Mouse (Mus musculus) embryonic facial prominence, embryonic 15.5 days (tissue): ENCODE data around the gene Adgre4. TPM values are rescaled to one million over a fixed set of nuclear protein-coding genes. Genes with fewer than 3 reads are reported as not detected.
"Not testable (repeated sequence)": the region's sequence is repeated elsewhere in the genome, so short reads cannot be mapped to it uniquely, and the experiment has no call there.

ENCODE experiments used
- ATAC-seq: fragments of 200-750 bp; cut with Nextera tagmentation; 2 replicates; pipeline ENCODE4 v1.8.0; 2017; ENCODE audit warnings: low read depth, moderate TSS enrichment; ENCODE audit not compliant: insufficient number of reproducible peaks, low FRiP score, low TSS enrichment
- H3K27ac ChIP-seq: fragments of 300-500 bp; sonication (generic); replicated peaks from 2 replicates; pipeline ENCODE4 v1.5.1; 2015; ENCODE audit warnings: mild to moderate bottlenecking, inconsistent platforms
- H3K27me3 ChIP-seq: fragments of 300-500 bp; sonication (generic); 2 replicates; pipeline ENCODE4 v1.6.1; 2015; ENCODE audit warnings: inconsistent platforms
- H3K36me3 ChIP-seq: fragments of 300-500 bp; sonication (generic); 2 replicates; pipeline ENCODE4 v1.6.1; 2015; ENCODE audit warnings: mild to moderate bottlenecking, inconsistent platforms
- H3K4me1 ChIP-seq: fragments of 300-500 bp; sonication (generic); 2 replicates; pipeline ENCODE4 v1.6.1; 2015; ENCODE audit warnings: inconsistent platforms
- H3K4me2 ChIP-seq: fragments of 300-500 bp; sonication (generic); replicated peaks from 2 replicates; pipeline ENCODE4 v1.6.1; 2015; ENCODE audit warnings: mild to moderate bottlenecking, inconsistent platforms
- H3K4me3 ChIP-seq: fragments of 300-500 bp; sonication (generic); replicated peaks from 2 replicates; pipeline ENCODE4 v1.5.1; 2015; ENCODE audit warnings: mild to moderate bottlenecking, inconsistent platforms
- H3K9ac ChIP-seq: fragments of 300-500 bp; sonication (generic); 2 replicates; pipeline ENCODE4 v1.6.1; 2015; ENCODE audit warnings: inconsistent platforms
- H3K9me3 ChIP-seq: fragments of 300-500 bp; sonication (generic); replicated peaks from 2 replicates; pipeline ENCODE4 v1.6.1; 2016; ENCODE audit warnings: inconsistent platforms
- WGBS: fragments of 180-500 bp; shearing (Covaris S2); methylation state at CpG from one replicate; pipeline ENCODE4 v1.1.7; 2015; 5-methylcytosine and 5-hydroxymethylcytosine counted together
- polyA plus RNA-seq: library from polyadenylated mRNA; unstranded; fragments of >200 nt; fragmentation: Nextera tagmentation; extraction: Ambion mirVana; gene quantifications from 2 replicates; pipeline ENCODE4 v1.2.1, GENCODE M21; 2015

Gene Adgre4
- polyA plus RNA-seq, 1 experiment from 2014 or later = 0.25 TPM

GRCm38 (mm10) chr17:55821566-55821965 lies 71.8 kb downstream of the Adgre4 start:
- Histone ChIP-seq H3K36me3 (no peaks in the 10 kb centered on the region), H3K4me3 (no peak overlapping the region), H3K27me3 (no peaks in the 10 kb centered on the region), H3K27ac (no peak overlapping the region), H3K9me3 (no peaks in the 10 kb centered on the region), H3K4me1 (no peaks in the 10 kb centered on the region), H3K9ac (no peak overlapping the region), H3K4me2 (no peak overlapping the region)
- no peak for ATAC-seq
- 63% methylated on average over 1 of the region's 1 CpGs for WGBS

- H3K4me3 ChIP-seq = no peak overlapping the region
- ATAC-seq = no peak
- no peak overlapping the region for H3K27ac ChIP-seq
- no peak overlapping the region for H3K4me2 ChIP-seq
- no peak overlapping the region for H3K9ac ChIP-seq
- H3K27me3 ChIP-seq = no peaks in the 10 kb centered on the region
- 86% methylated on average over 4 of the region's 4 CpGs for WGBS
- no peaks in the 10 kb centered on the region for H3K9me3 ChIP-seq
- H3K4me1 ChIP-seq = no peaks in the 10 kb centered on the region
- no peaks in the 10 kb centered on the region for H3K36me3 ChIP-seq
Measured at GRCm38 (mm10) chr17:55843067-55843466, 93.3 kb downstream of the Adgre4 start.

GRCm38 (mm10) chr17:55877184-55877583 lies 127.4 kb downstream of the Adgre4 start:
- no peaks in the 10 kb centered on the region for H3K36me3 ChIP-seq
- no peak overlapping the region for H3K27ac ChIP-seq
- 0 out of 2 replicates have a peak, but pooled peaks cover 8% of the 10 kb centered on the region for H3K4me1 ChIP-seq
- H3K4me3 ChIP-seq = no peak overlapping the region
- ATAC-seq = no peak
- no peak overlapping the region for H3K4me2 ChIP-seq
- no peaks in the 10 kb centered on the region for H3K27me3 ChIP-seq
- H3K9me3 ChIP-seq = no peaks in the 10 kb centered on the region
- H3K9ac ChIP-seq = no peak overlapping the region
- 81% methylated on average over 4 of the region's 4 CpGs for WGBS

- peak overlapping the region; percentile 52 for H3K4me2 ChIP-seq
- not testable (repeated sequence) for H3K36me3 ChIP-seq, H3K27me3 ChIP-seq, H3K9ac ChIP-seq, H3K4me1 ChIP-seq, H3K9me3 ChIP-seq
- H3K4me3 ChIP-seq = peak overlapping the region; percentile 53
- under 1% methylated on average over 7 of the region's 8 CpGs for whole genome bisulfite sequencing
- H3K27ac ChIP-seq = peak overlapping the region; percentile 84
- ATAC-seq = peak; percentile 12; the same call in 1 of the 2 replicates
Measured at GRCm38 (mm10) chr17:55878282-55878635, 128.5 kb downstream of the Adgre4 start.

GRCm38 (mm10) chr17:55878636-55879369 lies 129.0 kb downstream of the Adgre4 start, which contains the start of gene Zfp119a:
TSS of gene Zfp119a (minus strand) at chr17:55878930.
- H3K4me3 ChIP-seq = peak within 1 kb of the TSS; percentile 53
- not testable (repeated sequence) for H3K9me3 ChIP-seq, H3K4me1 ChIP-seq, H3K36me3 ChIP-seq, H3K27me3 ChIP-seq
- H3K4me2 ChIP-seq = peak within 1 kb of the TSS; percentile 55
- ATAC-seq = peak; percentile 99
- under 1% methylated on average over 31 of the region's 53 CpGs for WGBS
- peak within 1 kb of the TSS; percentile 84 for H3K27ac ChIP-seq
- H3K9ac ChIP-seq = peak within 1 kb of the TSS; percentile 33

GRCm38 (mm10) chr17:55883631-55884030 lies 133.8 kb downstream of the Adgre4 start:
- ATAC-seq = no peak
- 40% methylated on average over 2 of the region's 2 CpGs for WGBS

GRCm38 (mm10) chr17:55884912-55885311 lies 135.1 kb downstream of the Adgre4 start:
- H3K4me3 ChIP-seq = no peak overlapping the region
- no peaks in the 10 kb centered on the region; the same call in 1 of the 2 replicates for H3K27me3 ChIP-seq
- 55% methylated on average over 2 of the region's 2 CpGs for WGBS
- H3K27ac ChIP-seq = no peak overlapping the region
- no peak overlapping the region for H3K4me2 ChIP-seq
- no peaks in the 10 kb centered on the region for H3K4me1 ChIP-seq
- ATAC-seq = no peak
- no peaks in the 10 kb centered on the region for H3K36me3 ChIP-seq
- no peak overlapping the region for H3K9ac ChIP-seq
- no peaks in the 10 kb centered on the region for H3K9me3 ChIP-seq

More at GRCm38 (mm10) chr17:55883631-55884030, 133.8 kb downstream of the Adgre4 start:
- no peak overlapping the region for H3K9ac ChIP-seq
- H3K27ac ChIP-seq = no peak overlapping the region
- no peaks in the 10 kb centered on the region; the same call in 1 of the 2 replicates for H3K27me3 ChIP-seq
- no peaks in the 10 kb centered on the region for H3K36me3 ChIP-seq
- H3K4me2 ChIP-seq = no peak overlapping the region
- no peak overlapping the region for H3K4me3 ChIP-seq
- H3K9me3 ChIP-seq = no peaks in the 10 kb centered on the region
- H3K4me1 ChIP-seq = 0 out of 2 replicates have a peak, but pooled peaks cover 3% of the 10 kb centered on the region

- 0 out of 2 replicates have a peak overlapping the region, but pooled peaks have one; percentile 6 for H3K9ac ChIP-seq
Measured at GRCm38 (mm10) chr17:55892406-55892955, 142.7 kb downstream of the Adgre4 start.

GRCm38 (mm10) chr17:55903087-55903486 lies 153.3 kb downstream of the Adgre4 start:
- H3K4me3 ChIP-seq = no peak overlapping the region
- H3K9me3 ChIP-seq = 0 out of 2 replicates have a peak, but pooled peaks cover 5% of the 10 kb centered on the region
- no peak overlapping the region for H3K27ac ChIP-seq
- no peak overlapping the region for H3K4me2 ChIP-seq
- no peak for ATAC-seq
- H3K36me3 ChIP-seq = peaks cover 5% of the 10 kb centered on the region
- no peaks in the 10 kb centered on the region for H3K4me1 ChIP-seq
- H3K9ac ChIP-seq = no peak overlapping the region
- no peaks in the 10 kb centered on the region for H3K27me3 ChIP-seq
- WGBS = 76% methylated on average over 2 of the region's 2 CpGs

More at GRCm38 (mm10) chr17:55892406-55892955, 142.7 kb downstream of the Adgre4 start:
- peak overlapping the region; percentile 65; the same call in 1 of the 2 replicates for H3K27ac ChIP-seq
- not testable (repeated sequence) for H3K36me3 ChIP-seq, H3K27me3 ChIP-seq, H3K9me3 ChIP-seq, ATAC-seq, H3K4me1 ChIP-seq
- WGBS = 9% methylated on average over 6 of the region's 8 CpGs
- peak overlapping the region; percentile 53 for H3K4me3 ChIP-seq
- H3K4me2 ChIP-seq = peak overlapping the region; percentile 47
